Mouse (Mus musculus): ENCODE data around the gene Smim5.
"Not testable (repeated sequence)": the region's sequence is repeated elsewhere in the genome, so short reads cannot be mapped to it uniquely, and the experiment has no call there.

Smim5 gene

GRCm38 (mm10) chr11:115899486-115900266, at the start of gene Smim5:
Gene Smim5 (plus strand): TSS chr11:115899966.
- no peak for DNase-seq (ENCODE audit: low read depth, low spot score)
- no peaks in the 10 kb centered on the region for H3K27me3 ChIP-seq (ENCODE audit: control insufficient read depth, insufficient read depth, low read length, poor library complexity, severe bottlenecking)
- H3K36me3 ChIP-seq (ENCODE audit: control insufficient read depth, insufficient read depth, low read length, poor library complexity, severe bottlenecking), result peaks cover 4% of the 10 kb centered on the region

- H3K36me3 ChIP-seq (ENCODE audit: control insufficient read depth, insufficient read depth, low read length, poor library complexity, severe bottlenecking), result peaks cover 15% of the 10 kb centered on the region
- no peaks in the 10 kb centered on the region; the same call in none of the 2 replicates for H3K27me3 ChIP-seq (ENCODE audit: control insufficient read depth, insufficient read depth, low read length, poor library complexity, severe bottlenecking)
- no peak for DNase-seq (ENCODE audit: low read depth, low spot score)
These were observed 45.1 kb upstream of the Smim5 start for GRCm38 (mm10) chr11:115854674-115855073.

- H3K36me3 ChIP-seq (ENCODE audit: control insufficient read depth, insufficient read depth, low read length, poor library complexity, severe bottlenecking), result peaks cover 11% of the 10 kb centered on the region
- DNase-seq (ENCODE audit: low read depth, low spot score); H3K27me3 ChIP-seq (ENCODE audit: control insufficient read depth, insufficient read depth, low read length, poor library complexity, severe bottlenecking): not testable (repeated sequence)
These were observed 42.6 kb upstream of the Smim5 start for GRCm38 (mm10) chr11:115857146-115857545.

GRCm38 (mm10) chr11:115857936-115858335, 41.8 kb upstream of the Smim5 start:
- no peak for DNase-seq (ENCODE audit: low read depth, low spot score)
- Histone ChIP-seq H3K27me3 (ENCODE audit: control insufficient read depth, insufficient read depth, low read length, poor library complexity, severe bottlenecking) (no peaks in the 10 kb centered on the region; the same call in none of the 2 replicates), H3K36me3 (ENCODE audit: control insufficient read depth, insufficient read depth, low read length, poor library complexity, severe bottlenecking) (peaks cover 10% of the 10 kb centered on the region)

GRCm38 (mm10) chr11:115858354-115858753, 41.4 kb upstream of the Smim5 start, which contains the start of gene Myo15b:
Gene Myo15b (plus strand): TSS chr11:115858406.
- DNase-seq (ENCODE audit: low read depth, low spot score), result peak; percentile 23
- peaks cover 8% of the 10 kb centered on the region for H3K36me3 ChIP-seq (ENCODE audit: control insufficient read depth, insufficient read depth, low read length, poor library complexity, severe bottlenecking)

GRCm38 (mm10) chr11:115859143-115859945, 40.4 kb upstream of the Smim5 start:
- H3K36me3 ChIP-seq (ENCODE audit: control insufficient read depth, insufficient read depth, low read length, poor library complexity, severe bottlenecking), result peaks cover 3% of the 10 kb centered on the region; the same call in 1 of the 2 replicates
- peak; percentile 93 for DNase-seq (ENCODE audit: low read depth, low spot score)

More at GRCm38 (mm10) chr11:115858354-115858753, 41.4 kb upstream of the Smim5 start, which contains the start of gene Myo15b:
- no peaks in the 10 kb centered on the region; the same call in none of the 2 replicates for H3K27me3 ChIP-seq (ENCODE audit: control insufficient read depth, insufficient read depth, low read length, poor library complexity, severe bottlenecking)

GRCm38 (mm10) chr11:115863895-115864294, 35.9 kb upstream of the Smim5 start:
- H3K36me3 ChIP-seq (ENCODE audit: control insufficient read depth, insufficient read depth, low read length, poor library complexity, severe bottlenecking), result no peaks in the 10 kb centered on the region
- no peak for DNase-seq (ENCODE audit: low read depth, low spot score)
- no peaks in the 10 kb centered on the region for H3K27me3 ChIP-seq (ENCODE audit: control insufficient read depth, insufficient read depth, low read length, poor library complexity, severe bottlenecking)

More at GRCm38 (mm10) chr11:115859143-115859945, 40.4 kb upstream of the Smim5 start:
- no peaks in the 10 kb centered on the region; the same call in none of the 2 replicates for H3K27me3 ChIP-seq (ENCODE audit: control insufficient read depth, insufficient read depth, low read length, poor library complexity, severe bottlenecking)

- Histone ChIP-seq H3K27me3 (ENCODE audit: control insufficient read depth, insufficient read depth, low read length, poor library complexity, severe bottlenecking) (no peaks in the 10 kb centered on the region), H3K36me3 (ENCODE audit: control insufficient read depth, insufficient read depth, low read length, poor library complexity, severe bottlenecking) (no peaks in the 10 kb centered on the region)
- DNase-seq (ENCODE audit: low read depth, low spot score), result no peak
These were observed 30.4 kb upstream of the Smim5 start for GRCm38 (mm10) chr11:115869393-115869792.

- no peak for DNase-seq (ENCODE audit: low read depth, low spot score)
- Histone ChIP-seq H3K36me3 (ENCODE audit: control insufficient read depth, insufficient read depth, low read length, poor library complexity, severe bottlenecking) (no peaks in the 10 kb centered on the region), H3K27me3 (ENCODE audit: control insufficient read depth, insufficient read depth, low read length, poor library complexity, severe bottlenecking) (no peaks in the 10 kb centered on the region)
These were observed 27.3 kb upstream of the Smim5 start for GRCm38 (mm10) chr11:115872437-115872836.

GRCm38 (mm10) chr11:115875935-115876334, 23.8 kb upstream of the Smim5 start:
- H3K27me3 ChIP-seq (ENCODE audit: control insufficient read depth, insufficient read depth, low read length, poor library complexity, severe bottlenecking), result no peaks in the 10 kb centered on the region
- H3K36me3 ChIP-seq (ENCODE audit: control insufficient read depth, insufficient read depth, low read length, poor library complexity, severe bottlenecking), result no peaks in the 10 kb centered on the region
- DNase-seq (ENCODE audit: low read depth, low spot score), result no peak

GRCm38 (mm10) chr11:115876438-115876837, 23.3 kb upstream of the Smim5 start:
- no peaks in the 10 kb centered on the region for H3K36me3 ChIP-seq (ENCODE audit: control insufficient read depth, insufficient read depth, low read length, poor library complexity, severe bottlenecking)
- no peak for DNase-seq (ENCODE audit: low read depth, low spot score)
- no peaks in the 10 kb centered on the region for H3K27me3 ChIP-seq (ENCODE audit: control insufficient read depth, insufficient read depth, low read length, poor library complexity, severe bottlenecking)

- DNase-seq (ENCODE audit: low read depth, low spot score), result no peak
- Histone ChIP-seq H3K36me3 (ENCODE audit: control insufficient read depth, insufficient read depth, low read length, poor library complexity, severe bottlenecking) (no peaks in the 10 kb centered on the region), H3K27me3 (ENCODE audit: control insufficient read depth, insufficient read depth, low read length, poor library complexity, severe bottlenecking) (no peaks in the 10 kb centered on the region)
These were observed 22.5 kb upstream of the Smim5 start for GRCm38 (mm10) chr11:115877174-115877755.

GRCm38 (mm10) chr11:115878071-115878470, 21.7 kb upstream of the Smim5 start:
- Histone ChIP-seq H3K36me3 (ENCODE audit: control insufficient read depth, insufficient read depth, low read length, poor library complexity, severe bottlenecking) (no peaks in the 10 kb centered on the region), H3K27me3 (ENCODE audit: control insufficient read depth, insufficient read depth, low read length, poor library complexity, severe bottlenecking) (no peaks in the 10 kb centered on the region)
- no peak for DNase-seq (ENCODE audit: low read depth, low spot score)

- Histone ChIP-seq H3K36me3 (ENCODE audit: control insufficient read depth, insufficient read depth, low read length, poor library complexity, severe bottlenecking) (no peaks in the 10 kb centered on the region), H3K27me3 (ENCODE audit: control insufficient read depth, insufficient read depth, low read length, poor library complexity, severe bottlenecking) (no peaks in the 10 kb centered on the region)
- DNase-seq (ENCODE audit: low read depth, low spot score), result peak; percentile 68
These were observed 18.8 kb upstream of the Smim5 start for GRCm38 (mm10) chr11:115881002-115881401.

Data from splenic B cell, adult 2 months (primary cell).